In the genomic region with DNA sequence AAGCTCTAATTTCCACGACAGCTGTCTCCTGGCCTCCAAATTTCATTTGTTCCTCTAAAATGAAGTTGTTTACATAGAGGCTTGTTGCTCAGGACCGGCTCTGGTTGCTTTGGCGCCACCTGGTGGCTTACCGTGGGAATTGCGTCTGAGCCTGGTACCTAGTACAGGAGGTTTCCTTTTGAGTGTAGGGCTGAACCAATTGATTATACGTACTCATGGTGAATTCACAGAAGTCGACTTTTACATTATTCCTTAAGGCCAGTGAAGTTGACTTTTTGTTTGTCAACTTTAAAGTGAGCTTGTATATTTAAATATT, we compare ENCODE assay signal across 8 mouse cellular contexts.
A peak's percentile ranks its signal among the peaks of the same experiment; 100 is the strongest.
DNase-seq lines count a peak whose midpoint lies in the region; ATAC-seq and TF ChIP-seq lines count a peak whose summit lies in the region.

No protein-coding gene starts in this region.

- no peaks in the 10 kb centered on the region for H3K27me3 ChIP-seq in heart, embryonic 12.5 days (replicated peaks)
- H3K27me3 ChIP-seq in intestine, embryonic 16.5 days (replicated peaks; ENCODE audit: control insufficient read depth, insufficient read depth, low read length) = no peaks in the 10 kb centered on the region
- no peaks in the 10 kb centered on the region for H3K27me3 ChIP-seq in midbrain, embryonic 15.5 days (replicated peaks)

- no peaks in the 10 kb centered on the region for H3K36me3 ChIP-seq in heart, embryonic 12.5 days
- no peaks in the 10 kb centered on the region for H3K36me3 ChIP-seq in intestine, embryonic 16.5 days (ENCODE audit: control insufficient read depth, insufficient read depth, low read length)
- no peaks in the 10 kb centered on the region for H3K36me3 ChIP-seq in midbrain, embryonic 15.5 days (replicated peaks)

- no peak overlapping the region for H3K4me2 ChIP-seq in heart, embryonic 12.5 days
- H3K4me2 ChIP-seq in intestine, embryonic 16.5 days (ENCODE audit: low read depth, low read length) = no peak overlapping the region; the same call in 1 of the 2 replicates
- peak overlapping the region; percentile 5; the same call in 1 of the 2 replicates for H3K4me2 ChIP-seq in midbrain, embryonic 15.5 days

- ATAC-seq in heart, embryonic 12.5 days (ENCODE audit: insufficient number of reproducible peaks, low FRiP score) = no peak
- peak; percentile 92 for ATAC-seq in common myeloid progenitor, adult 5-6 weeks (replicated peaks; ENCODE audit: low read depth, poor library complexity, severe bottlenecking)
- peak; percentile 81 for ATAC-seq in intestine, embryonic 16.5 days
- ATAC-seq in midbrain, embryonic 15.5 days (replicated peaks) = peak; percentile 95

- peak; percentile 100 for TF ChIP-seq CTCF in gastrocnemius, adult 2 months (IDR thresholded peaks at IDR 0.05)

- WGBS in heart, embryonic 12.5 days = 9% methylated on average over 7 of the region's 7 CpGs
- 6% methylated on average over 7 of the region's 7 CpGs for WGBS in intestine, embryonic 16.5 days
- WGBS in midbrain, embryonic 15.5 days = 7% methylated on average over 7 of the region's 7 CpGs

- H3K4me3 ChIP-seq in heart, embryonic 12.5 days = no peak overlapping the region
- peak overlapping the region; percentile 19; the same call in 1 of the 2 replicates for H3K4me3 ChIP-seq in gastrocnemius, adult 2 months
- no peak overlapping the region for H3K4me3 ChIP-seq in intestine, embryonic 16.5 days (ENCODE audit: low read length)
- H3K4me3 ChIP-seq in midbrain, embryonic 15.5 days = no peak overlapping the region

- no peaks in the 10 kb centered on the region for H3K9me3 ChIP-seq in heart, embryonic 12.5 days (replicated peaks)
- no peaks in the 10 kb centered on the region for H3K9me3 ChIP-seq in intestine, embryonic 16.5 days (ENCODE audit: control insufficient read depth, low read length)
- no peaks in the 10 kb centered on the region for H3K9me3 ChIP-seq in midbrain, embryonic 15.5 days

- intact Hi-C loops in gastrocnemius, adult 2 months (cut with DNase I) = loop anchor here (10.0 kb wide), 2 partner anchors 114 to 174 kb away; a partner anchor contains a TSS
- intact Hi-C loops in left cerebral cortex, postnatal 14 days (cut with DNase I) = loop anchor here (5.0 kb wide), 1 partner anchor 176 kb away; no protein-coding TSS in a partner anchor

- no peak overlapping the region for H3K27ac ChIP-seq in heart, embryonic 12.5 days (ENCODE audit: poor library complexity, severe bottlenecking)
- H3K27ac ChIP-seq in gastrocnemius, adult 2 months = no peak overlapping the region
- no peak overlapping the region for H3K27ac ChIP-seq in intestine, embryonic 16.5 days (ENCODE audit: low read length)
- H3K27ac ChIP-seq in midbrain, embryonic 15.5 days = no peak overlapping the region

- peak; percentile 61 to 90 for DNase-seq in heart, adult 18-20 months
- DNase-seq in gastrocnemius, adult 2 months = peak; percentile 79
- DNase-seq in left cerebral cortex, postnatal 14 days (ENCODE audit: low spot score in 2 of 2) = peak; percentile 91 to 93
- DNase-seq in spleen, adult 18-20 months = peak; percentile 54 to 82

- no peaks in the 10 kb centered on the region for H3K4me1 ChIP-seq in heart, embryonic 12.5 days (replicated peaks)
- no peaks in the 10 kb centered on the region for H3K4me1 ChIP-seq in intestine, embryonic 16.5 days (ENCODE audit: control insufficient read depth, insufficient read depth, low read length)
- no peaks in the 10 kb centered on the region; the same call in 1 of the 2 replicates for H3K4me1 ChIP-seq in midbrain, embryonic 15.5 days

- H3K9ac ChIP-seq in heart, embryonic 12.5 days = no peak overlapping the region
- no peak overlapping the region for H3K9ac ChIP-seq in intestine, embryonic 16.5 days (ENCODE audit: low read depth, low read length)
- no peak overlapping the region for H3K9ac ChIP-seq in midbrain, embryonic 15.5 days
